Mouse (Mus musculus) heart, adult 2 months (tissue): ENCODE results near the gene Arhgap19.

Source experiments
- CTCF ChIP-seq: fragments of 200-600 bp; IDR thresholded peaks from 2 replicates; pipeline ENCODE4 v1.8.1; 2022; ENCODE audit warnings: antibody characterized with exemption, mild to moderate bottlenecking, moderate library complexity
- POLR2A ChIP-seq: fragments of 200-500 bp; IDR thresholded peaks from 2 replicates; pipeline ENCODE4 v1.6.1; 2011; ENCODE audit warnings: mild to moderate bottlenecking, low read depth, low read length, control low read depth; ENCODE audit not compliant: insufficient read depth

- TF ChIP-seq CTCF (no peak), POLR2A (no peak)
Measured at GRCm38 (mm10) chr19:41725491-41725890, 76.4 kb downstream of the Arhgap19 start.
